Mouse (Mus musculus) heart, embryonic 15.5 days (tissue): ENCODE results near the gene Tmco3. TPM values are rescaled to one million over a fixed set of nuclear protein-coding genes. Genes with fewer than 3 reads are reported as not detected.

ENCODE experiments used
- ATAC-seq: fragments of 200-750 bp; cut with Nextera tagmentation; replicated peaks from 2 replicates; pipeline ENCODE4 v1.8.0; 2017; ENCODE audit warnings: low read depth, moderate TSS enrichment; ENCODE audit not compliant: insufficient number of reproducible peaks, insufficient read depth, low FRiP score
- H3K27ac ChIP-seq: fragments of 300-500 bp; sonication (generic); 2 replicates; pipeline ENCODE4 v1.5.1; 2015; ENCODE audit warnings: mild to moderate bottlenecking, inconsistent platforms
- H3K27me3 ChIP-seq: fragments of 300-500 bp; sonication (generic); 2 replicates; pipeline ENCODE4 v1.6.1; 2015; ENCODE audit warnings: inconsistent platforms
- H3K36me3 ChIP-seq: fragments of 300-500 bp; sonication (generic); 2 replicates; pipeline ENCODE4 v1.6.1; 2015; ENCODE audit warnings: mild to moderate bottlenecking, inconsistent platforms
- H3K4me1 ChIP-seq: fragments of 300-500 bp; sonication (generic); replicated peaks from 2 replicates; pipeline ENCODE4 v1.6.1; 2015; ENCODE audit warnings: inconsistent platforms
- H3K4me2 ChIP-seq: fragments of 300-500 bp; sonication (generic); 2 replicates; pipeline ENCODE4 v1.6.1; 2015; ENCODE audit warnings: inconsistent platforms, mild to moderate bottlenecking, moderate library complexity
- H3K4me3 ChIP-seq: fragments of 300-500 bp; sonication (generic); 2 replicates; pipeline ENCODE4 v1.5.1; 2015; ENCODE audit warnings: mild to moderate bottlenecking, inconsistent platforms
- H3K9ac ChIP-seq: fragments of 300-500 bp; sonication (generic); 2 replicates; pipeline ENCODE4 v1.6.1; 2015; ENCODE audit warnings: mild to moderate bottlenecking, inconsistent platforms
- H3K9me3 ChIP-seq: fragments of 300-500 bp; sonication (generic); replicated peaks from 2 replicates; pipeline ENCODE4 v1.6.1; 2016; ENCODE audit warnings: inconsistent platforms
- WGBS: fragments of 180-500 bp; shearing (Covaris S2); methylation state at CpG from one replicate; pipeline ENCODE4 v1.1.7; 2015; ENCODE audit warnings: mixed read lengths; 5-methylcytosine and 5-hydroxymethylcytosine counted together
- polyA plus RNA-seq: library from polyadenylated mRNA; unstranded; fragments of >200 nt; fragmentation: Nextera tagmentation; extraction: Ambion mirVana; gene quantifications from 2 replicates; pipeline ENCODE4 v1.2.1, GENCODE M21; 2015

The Tmco3 gene
- polyA plus RNA-seq, 1 experiment from 2014 or later = 26.1 TPM

DNA sequence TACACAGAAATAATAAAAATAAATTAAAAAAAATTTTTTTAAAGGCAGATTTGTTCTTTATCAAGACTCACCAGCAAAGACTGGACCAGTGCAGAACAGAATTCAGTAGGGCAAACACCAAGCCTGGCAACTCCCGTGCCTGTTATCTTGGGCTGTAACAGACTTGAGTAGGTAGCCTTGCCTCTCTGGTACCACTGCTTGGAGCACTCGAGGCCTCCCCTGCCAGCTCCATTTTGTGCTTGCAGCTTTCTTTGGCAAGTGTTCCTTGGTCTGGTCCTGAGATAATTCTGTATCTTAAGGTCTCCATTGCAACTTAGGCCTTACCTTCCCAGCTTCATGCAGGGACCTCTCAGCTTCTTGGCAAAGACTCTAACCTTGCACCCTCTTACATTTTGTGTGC, 54.4 kb downstream of the Tmco3 start:
- Histone ChIP-seq H3K4me3 (no peak overlapping the region), H3K27ac (no peak overlapping the region), H3K9ac (no peak overlapping the region), H3K4me2 (no peak overlapping the region), H3K4me1 (peaks cover 19% of the 10 kb centered on the region), H3K27me3 (no peaks in the 10 kb centered on the region), H3K9me3 (no peaks in the 10 kb centered on the region), H3K36me3 (peaks cover 53% of the 10 kb centered on the region)
- no peak for ATAC-seq
- WGBS = 56% methylated on average over 2 of the region's 2 CpGs

DNA sequence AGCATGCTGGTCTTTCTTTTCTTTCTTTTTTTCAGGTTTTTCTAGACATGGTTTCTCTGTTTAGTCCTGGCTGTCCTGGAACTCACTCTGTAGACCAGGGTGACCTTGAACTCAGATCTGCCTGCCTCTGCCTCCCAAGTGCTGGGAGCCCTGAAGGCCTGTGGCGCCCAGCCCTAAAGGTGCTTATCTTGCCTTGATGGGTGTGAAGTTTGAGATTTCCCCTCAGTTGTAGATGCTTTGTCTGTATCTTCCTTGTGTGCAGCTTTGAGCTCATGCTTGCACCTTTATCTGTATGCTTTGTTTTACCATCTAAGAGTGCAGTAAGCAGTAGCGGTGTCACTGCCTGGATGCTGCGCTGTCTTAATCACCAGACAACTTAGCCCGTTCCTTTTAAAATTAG, 55.1 kb downstream of the Tmco3 start:
- no peak overlapping the region for H3K4me3 ChIP-seq
- no peak for ATAC-seq
- H3K36me3 ChIP-seq = peaks cover 61% of the 10 kb centered on the region
- no peaks in the 10 kb centered on the region for H3K27me3 ChIP-seq
- H3K9ac ChIP-seq = no peak overlapping the region
- 86% methylated on average over 4 of the region's 4 CpGs for WGBS
- H3K4me2 ChIP-seq = no peak overlapping the region
- H3K9me3 ChIP-seq = no peaks in the 10 kb centered on the region
- H3K27ac ChIP-seq = no peak overlapping the region
- peaks cover 19% of the 10 kb centered on the region for H3K4me1 ChIP-seq

DNA sequence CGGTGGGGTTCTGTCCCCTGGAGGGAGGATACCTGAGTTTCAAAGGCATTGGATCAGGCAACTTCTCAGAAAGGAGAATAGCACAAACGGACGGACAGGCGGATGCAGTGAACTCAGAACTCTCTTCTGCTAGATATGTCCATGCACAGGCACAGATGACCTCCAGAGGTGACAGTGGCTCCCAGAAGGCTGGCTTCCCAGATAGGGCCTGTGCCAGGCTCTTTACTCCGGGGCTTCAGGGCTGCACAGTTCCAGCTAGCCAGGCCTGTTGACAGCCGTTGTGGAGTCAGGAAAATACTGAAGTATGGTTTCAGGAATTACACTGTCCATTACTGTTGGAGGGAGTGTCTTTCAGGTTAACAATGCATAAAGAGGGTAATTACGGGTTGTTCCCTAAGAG, 62.1 kb downstream of the Tmco3 start:
- 0 out of 2 replicates have a peak, but pooled peaks have one; percentile 40 for ATAC-seq
- Histone ChIP-seq H3K4me3 (no peak overlapping the region), H3K9ac (no peak overlapping the region), H3K9me3 (no peaks in the 10 kb centered on the region), H3K27ac (peak overlapping the region; percentile 8), H3K36me3 (peaks cover 52% of the 10 kb centered on the region), H3K4me1 (peaks cover 15% of the 10 kb centered on the region), H3K4me2 (no peak overlapping the region), H3K27me3 (no peaks in the 10 kb centered on the region)
- WGBS = 57% methylated on average over 7 of the region's 7 CpGs

DNA sequence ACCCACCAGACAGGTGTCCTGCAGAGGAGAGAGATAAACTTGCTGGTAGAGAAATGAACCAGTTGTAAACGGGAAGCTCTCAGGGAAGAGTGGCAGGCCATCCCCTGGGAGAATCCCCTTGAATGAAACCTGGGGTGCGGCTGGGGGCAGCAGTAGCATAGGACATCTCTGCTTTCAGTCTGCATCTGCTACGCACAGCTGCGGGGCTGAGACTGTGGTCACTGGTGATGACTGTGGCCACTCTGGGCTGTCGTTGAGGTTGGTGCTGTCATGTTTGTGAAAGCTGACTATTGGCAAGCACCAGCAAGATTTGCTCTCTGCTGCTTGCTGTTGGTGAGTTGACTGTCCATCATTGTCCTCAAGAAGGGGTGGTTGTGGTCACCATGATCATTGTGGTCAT, 63.6 kb downstream of the Tmco3 start:
- Histone ChIP-seq H3K9ac (no peak overlapping the region), H3K4me3 (no peak overlapping the region), H3K9me3 (no peaks in the 10 kb centered on the region), H3K36me3 (peaks cover 51% of the 10 kb centered on the region), H3K27ac (no peak overlapping the region), H3K4me1 (peaks cover 15% of the 10 kb centered on the region), H3K4me2 (no peak overlapping the region), H3K27me3 (no peaks in the 10 kb centered on the region)
- no peak for ATAC-seq
- 74% methylated on average over 5 of the region's 5 CpGs for WGBS

DNA sequence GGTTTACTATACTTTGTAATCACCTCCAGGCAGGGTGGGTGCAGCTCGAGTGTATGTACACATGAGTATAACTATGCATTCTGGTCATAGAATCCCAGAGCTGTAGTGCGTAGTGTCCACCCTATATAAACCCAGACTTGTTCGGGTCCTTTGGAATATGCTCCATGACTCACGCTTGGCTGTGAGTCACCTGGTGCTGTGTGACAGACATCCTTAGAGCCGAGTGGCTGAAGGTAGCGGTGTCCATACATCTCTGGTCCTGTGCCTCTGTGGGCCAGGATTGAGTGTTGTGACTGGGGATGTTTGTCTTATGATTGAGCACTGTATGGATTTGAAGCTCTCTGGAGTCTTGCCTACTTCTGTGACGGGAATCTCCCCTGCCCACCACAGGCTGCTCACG, 64.6 kb downstream of the Tmco3 start:
- Histone ChIP-seq H3K4me2 (no peak overlapping the region), H3K9me3 (no peaks in the 10 kb centered on the region), H3K27me3 (no peaks in the 10 kb centered on the region), H3K27ac (no peak overlapping the region), H3K4me3 (no peak overlapping the region), H3K4me1 (peaks cover 15% of the 10 kb centered on the region), H3K9ac (no peak overlapping the region), H3K36me3 (peaks cover 51% of the 10 kb centered on the region)
- WGBS = 79% methylated on average over 8 of the region's 8 CpGs
- no peak for ATAC-seq

DNA sequence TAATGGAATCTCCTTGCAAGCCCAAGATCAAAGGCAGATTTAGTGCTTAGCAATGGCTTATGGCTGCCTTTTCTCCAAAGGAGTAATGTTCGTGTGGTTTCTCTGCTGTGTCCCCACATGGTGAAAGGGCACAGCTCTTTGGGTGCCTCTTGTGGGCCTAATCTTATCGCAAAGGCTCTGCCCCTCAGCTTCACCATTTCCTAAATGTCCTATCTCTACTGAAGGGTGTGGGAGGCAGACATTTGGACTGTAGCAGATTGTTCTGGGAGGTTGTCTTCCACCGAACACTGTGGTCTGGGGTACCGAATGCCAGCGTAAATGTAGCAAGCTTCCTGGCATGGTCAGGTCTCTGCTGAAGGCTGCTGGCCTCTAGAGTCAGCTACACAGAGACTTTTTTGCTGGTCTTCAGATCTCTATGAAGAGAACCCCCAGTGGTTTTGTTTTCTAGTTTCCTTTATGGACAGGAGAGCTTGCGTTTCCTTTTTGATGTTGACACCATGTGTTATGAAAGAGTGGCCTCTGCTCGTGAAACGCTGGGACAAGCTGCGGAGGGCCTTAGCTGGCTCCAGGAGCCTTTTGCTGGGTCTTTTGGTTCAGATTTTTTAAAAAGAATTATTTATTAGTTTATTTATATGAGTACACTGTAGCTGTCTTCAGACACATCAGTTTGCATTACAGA, 65.3 kb downstream of the Tmco3 start:
- H3K4me1 ChIP-seq = peaks cover 15% of the 10 kb centered on the region
- H3K36me3 ChIP-seq = peaks cover 52% of the 10 kb centered on the region
- H3K4me3 ChIP-seq = no peak overlapping the region
- no peak overlapping the region for H3K4me2 ChIP-seq
- WGBS = 64% methylated on average over 9 of the region's 9 CpGs
- H3K9ac ChIP-seq = no peak overlapping the region
- H3K9me3 ChIP-seq = no peaks in the 10 kb centered on the region
- H3K27ac ChIP-seq = no peak overlapping the region
- ATAC-seq = no peak
- H3K27me3 ChIP-seq = no peaks in the 10 kb centered on the region

DNA sequence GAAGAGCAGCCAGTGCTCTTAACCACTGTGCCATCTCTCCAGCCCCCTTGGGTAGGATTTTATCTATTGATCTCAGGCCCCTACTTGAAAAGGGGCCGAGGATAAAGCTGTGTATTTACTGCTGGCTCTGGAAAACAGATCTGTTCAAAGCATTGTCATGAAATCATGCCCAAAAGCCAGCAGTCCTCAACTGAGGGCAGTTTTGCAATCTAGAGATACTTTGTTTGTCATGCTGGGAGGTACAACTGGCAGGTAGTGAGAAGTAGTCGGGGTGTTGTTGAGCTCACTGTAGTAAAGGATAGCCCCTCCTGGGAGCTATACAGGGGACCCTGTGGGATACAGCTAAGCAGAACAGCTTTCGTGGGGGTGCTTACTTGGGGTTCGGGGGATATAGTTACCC, 65.9 kb downstream of the Tmco3 start:
- H3K9me3 ChIP-seq = no peaks in the 10 kb centered on the region
- ATAC-seq = no peak
- peaks cover 57% of the 10 kb centered on the region for H3K36me3 ChIP-seq
- no peak overlapping the region for H3K27ac ChIP-seq
- H3K9ac ChIP-seq = no peak overlapping the region
- H3K4me2 ChIP-seq = no peak overlapping the region
- H3K4me3 ChIP-seq = no peak overlapping the region
- H3K4me1 ChIP-seq = peaks cover 15% of the 10 kb centered on the region
- WGBS = 86% methylated on average over 4 of the region's 4 CpGs
- H3K27me3 ChIP-seq = no peaks in the 10 kb centered on the region

DNA sequence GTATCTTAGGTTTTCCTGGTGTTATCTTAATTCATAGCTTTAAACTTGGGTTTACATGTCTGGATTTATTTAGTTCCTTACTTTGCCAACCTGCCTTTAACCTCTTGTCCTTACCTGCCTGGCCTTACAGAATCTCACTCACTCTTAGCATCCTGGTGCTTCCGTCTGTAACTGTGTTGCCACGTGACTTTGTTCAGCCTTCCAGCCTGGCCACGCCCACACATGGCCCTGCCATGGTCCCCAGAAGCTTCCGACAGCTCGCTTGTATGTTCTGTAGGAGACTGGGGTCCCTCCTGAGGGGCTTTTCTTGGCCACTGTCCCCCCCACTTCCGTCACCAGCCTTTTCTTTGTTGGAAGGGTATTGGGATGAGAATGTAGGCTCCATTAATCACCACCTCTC, 68.2 kb downstream of the Tmco3 start:
- H3K4me1 ChIP-seq = no peaks in the 10 kb centered on the region; the same call in 1 of the 2 replicates
- H3K27me3 ChIP-seq = no peaks in the 10 kb centered on the region
- no peak overlapping the region for H3K4me3 ChIP-seq
- no peak overlapping the region for H3K27ac ChIP-seq
- no peak overlapping the region for H3K4me2 ChIP-seq
- 0 out of 2 replicates have a peak, but pooled peaks have one; percentile 8 for ATAC-seq
- H3K9me3 ChIP-seq = no peaks in the 10 kb centered on the region
- WGBS = 81% methylated on average over 6 of the region's 6 CpGs
- H3K36me3 ChIP-seq = peaks cover 69% of the 10 kb centered on the region
- H3K9ac ChIP-seq = no peak overlapping the region

DNA sequence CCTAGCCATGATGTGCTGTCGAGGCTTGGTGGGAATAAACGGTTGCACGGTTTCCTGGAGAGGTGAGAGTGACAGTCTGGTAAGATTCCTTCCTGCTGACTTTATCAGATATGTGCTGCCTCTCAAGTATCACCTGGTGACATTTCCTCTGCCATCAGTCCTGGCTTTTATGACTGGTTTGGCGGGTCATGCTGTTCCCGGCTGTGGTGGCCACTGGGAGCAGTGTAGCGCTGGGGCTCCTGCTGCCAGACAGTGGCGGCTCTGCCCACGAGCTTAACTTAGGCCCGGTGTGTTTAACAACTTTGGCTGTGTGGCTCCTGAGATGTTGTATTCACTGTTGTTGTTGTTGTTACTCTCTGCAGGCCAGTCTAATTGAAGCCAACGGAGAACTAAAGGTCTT, 68.7 kb downstream of the Tmco3 start:
- Histone ChIP-seq H3K4me2 (no peak overlapping the region), H3K9ac (no peak overlapping the region), H3K9me3 (no peaks in the 10 kb centered on the region), H3K27ac (no peak overlapping the region), H3K4me3 (no peak overlapping the region), H3K27me3 (no peaks in the 10 kb centered on the region), H3K4me1 (no peaks in the 10 kb centered on the region; the same call in 1 of the 2 replicates), H3K36me3 (peaks cover 73% of the 10 kb centered on the region)
- 73% methylated on average over 10 of the region's 10 CpGs for WGBS
- 0 out of 2 replicates have a peak, but pooled peaks have one; percentile 2 for ATAC-seq

DNA sequence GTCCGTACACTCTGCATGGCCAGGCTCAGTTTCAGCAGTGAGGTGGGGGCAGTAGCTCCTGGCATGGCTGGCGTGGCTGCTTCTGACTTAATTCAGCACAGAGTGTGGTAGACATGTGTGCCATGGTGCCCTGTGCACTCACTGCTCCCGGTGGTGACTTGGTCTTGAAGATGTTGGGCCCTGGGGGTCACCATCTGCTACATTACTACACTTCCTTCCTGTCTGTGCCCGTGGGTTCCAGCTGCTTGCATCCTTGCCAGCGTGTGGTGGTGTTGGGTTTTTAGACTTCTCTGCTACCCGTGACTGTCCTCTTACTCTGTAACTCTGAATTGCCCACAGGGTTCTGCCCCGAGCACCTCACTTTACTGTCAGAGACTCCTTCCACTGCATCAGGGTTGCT, 72.2 kb downstream of the Tmco3 start:
- Histone ChIP-seq H3K9me3 (no peaks in the 10 kb centered on the region), H3K27me3 (no peaks in the 10 kb centered on the region), H3K4me2 (no peak overlapping the region), H3K4me1 (no peaks in the 10 kb centered on the region), H3K27ac (no peak overlapping the region), H3K9ac (no peak overlapping the region), H3K4me3 (no peak overlapping the region), H3K36me3 (peaks cover 94% of the 10 kb centered on the region)
- 85% methylated on average over 7 of the region's 7 CpGs for WGBS
- ATAC-seq = no peak

DNA sequence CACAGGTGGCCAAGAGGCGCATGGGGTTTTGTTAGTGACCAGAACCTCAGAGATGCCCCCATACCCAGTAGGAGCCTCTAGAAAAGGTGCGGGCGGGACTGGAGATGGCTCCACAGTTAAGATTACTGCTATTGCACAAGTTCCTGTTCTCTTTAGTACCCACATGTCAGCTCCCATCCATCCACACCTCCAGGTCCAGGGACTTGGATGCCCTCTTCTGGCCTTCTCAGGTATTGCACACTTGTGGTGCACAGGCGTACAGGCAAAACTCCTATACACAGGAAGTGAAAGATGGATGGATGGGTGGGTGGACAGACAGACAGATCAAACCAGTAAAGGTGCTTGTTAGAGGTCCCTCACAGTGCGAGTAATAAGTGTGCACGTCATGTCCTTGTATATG, 73.9 kb downstream of the Tmco3 start:
- Histone ChIP-seq H3K27ac (no peak overlapping the region), H3K9me3 (no peaks in the 10 kb centered on the region), H3K36me3 (peaks cover 94% of the 10 kb centered on the region), H3K4me1 (no peaks in the 10 kb centered on the region), H3K9ac (no peak overlapping the region), H3K27me3 (no peaks in the 10 kb centered on the region), H3K4me2 (no peak overlapping the region), H3K4me3 (no peak overlapping the region)
- 95% methylated on average over 6 of the region's 6 CpGs for WGBS
- ATAC-seq = no peak
